Mouse (Mus musculus): ENCODE results near the gene Hist2h3c1.
"Not testable (repeated sequence)": the region's sequence is repeated elsewhere in the genome, so short reads cannot be mapped to it uniquely, and the experiment has no call there.

Gene Hist2h3c1

GRCm38 (mm10) chr3:96284457-96284856, 38.0 kb downstream of the Hist2h3c1 start:
- no peak for DNase-seq (ENCODE audit: low read depth, low spot score)

- not testable (repeated sequence) for DNase-seq (ENCODE audit: low read depth, low spot score)
Measured at GRCm38 (mm10) chr3:96287334-96287733, 40.8 kb downstream of the Hist2h3c1 start.

- DNase-seq (ENCODE audit: low read depth, low spot score), result peak; percentile 26
Measured at GRCm38 (mm10) chr3:96289201-96289600, 42.7 kb downstream of the Hist2h3c1 start.

GRCm38 (mm10) chr3:96290727-96291126, 44.2 kb downstream of the Hist2h3c1 start:
- not testable (repeated sequence) for DNase-seq (ENCODE audit: low read depth, low spot score)

GRCm38 (mm10) chr3:96292641-96293040, 46.2 kb downstream of the Hist2h3c1 start:
- DNase-seq (ENCODE audit: low read depth, low spot score), result no peak

- DNase-seq (ENCODE audit: low read depth, low spot score), result no peak
Measured at GRCm38 (mm10) chr3:96293368-96293767, 46.9 kb downstream of the Hist2h3c1 start.

GRCm38 (mm10) chr3:96293787-96294186, 47.3 kb downstream of the Hist2h3c1 start, which contains the start of gene Fcgr1:
Fcgr1 (minus strand) TSS chr3:96293969.
- no peak for DNase-seq (ENCODE audit: low read depth, low spot score)
